Mouse (Mus musculus): ENCODE results near the gene Fam216b. TPM values are rescaled to one million over a fixed set of nuclear protein-coding genes. Genes with fewer than 3 reads are reported as not detected.

Gene Fam216b
- not detected in 2 replicates for polyA plus RNA-seq (2012; ENCODE audit: insufficient read depth, insufficient read length, missing spikeins)

DNA sequence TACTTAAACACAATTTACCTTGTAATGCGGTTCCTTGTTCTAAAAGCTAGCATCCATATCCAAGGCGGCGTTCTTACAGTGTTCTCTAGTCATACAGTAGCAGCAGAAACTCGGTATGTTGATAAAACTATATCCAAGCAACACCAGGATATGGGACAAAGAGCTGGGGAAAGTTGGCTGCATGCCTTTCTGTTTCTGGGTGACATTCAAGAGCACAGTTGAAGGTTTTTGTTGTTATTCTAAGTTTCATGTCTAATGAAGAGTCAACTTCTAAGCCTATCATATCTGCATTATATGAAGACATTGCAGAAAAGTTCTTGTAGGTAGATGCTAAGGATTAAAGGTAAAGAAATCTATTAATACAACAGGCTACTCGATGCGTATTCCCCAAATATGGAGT is at the start of gene Fam216b:
Fam216b (minus strand) TSS at position 101 of the 400 bp plus-strand sequence.
- H3K4me3 ChIP-seq (ENCODE audit: insufficient read depth, low read depth, low read length) = no peak within 1 kb of the TSS

DNA sequence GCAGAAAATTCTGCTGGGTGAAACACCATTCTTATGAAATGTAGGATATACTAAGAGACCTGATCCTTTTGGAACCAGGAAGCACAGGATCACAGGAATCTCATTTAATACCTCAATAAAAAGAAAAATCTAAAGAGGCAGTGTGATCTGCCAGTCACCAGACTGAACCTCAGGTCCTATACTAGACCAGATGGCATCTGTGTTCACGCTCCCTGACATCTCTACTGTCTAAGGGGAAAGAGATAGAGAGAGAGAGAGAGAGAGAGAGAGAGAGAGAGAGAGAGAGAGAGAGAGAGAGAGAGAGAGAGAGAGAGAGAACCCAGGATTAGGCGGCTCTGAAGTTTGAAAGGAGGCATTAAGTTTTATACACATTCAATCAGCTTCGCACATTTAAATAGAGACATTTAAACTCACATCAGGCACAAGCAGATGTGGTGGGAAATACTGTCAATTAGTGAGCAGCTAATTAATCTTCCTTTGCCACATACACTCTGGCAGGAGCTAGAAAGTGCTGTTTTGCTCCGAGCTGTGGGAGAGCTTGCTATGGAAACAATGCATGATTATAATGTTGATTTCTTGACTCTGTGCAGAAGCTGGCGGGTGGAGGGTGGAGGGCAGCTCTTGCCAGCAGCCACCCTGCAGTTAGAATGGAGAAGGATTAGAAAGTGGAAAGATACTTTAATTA is 43.7 kb upstream of the Fam216b start:
- Histone ChIP-seq H3K4me1 (ENCODE audit: control insufficient read depth, insufficient read depth, insufficient read length, low read length) (no peaks in the 10 kb centered on the region), H3K4me3 (ENCODE audit: insufficient read depth, low read depth, low read length) (no peak overlapping the region), H3K27ac (replicated peaks; ENCODE audit: low read depth, low read length) (no peak overlapping the region)

More for the DNA sequence above, at the start of gene Fam216b:
- Histone ChIP-seq H3K27ac (replicated peaks; ENCODE audit: low read depth, low read length) (no peak within 1 kb of the TSS), H3K4me1 (ENCODE audit: control insufficient read depth, insufficient read depth, insufficient read length, low read length) (no peaks in the 10 kb centered on the region)

DNA sequence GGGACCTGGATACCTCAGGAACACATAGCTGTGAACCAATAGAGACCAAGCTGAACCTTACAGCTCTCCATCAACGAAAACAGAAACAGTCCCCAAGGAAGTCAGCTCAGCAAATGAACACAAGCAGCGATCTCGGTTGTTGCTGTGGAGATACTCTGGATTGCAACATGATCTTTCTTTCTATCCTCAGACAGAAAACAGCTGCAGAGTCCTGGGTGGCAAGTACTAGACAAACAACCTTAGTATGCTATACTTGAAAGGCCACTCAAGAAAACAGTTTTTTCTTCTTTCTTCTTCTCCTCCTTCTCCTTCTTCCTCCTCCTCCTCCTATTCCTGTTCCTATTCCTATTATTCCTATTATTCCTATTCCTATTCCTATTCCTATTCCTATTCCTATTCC is 37.9 kb upstream of the Fam216b start:
- no peak overlapping the region for H3K4me3 ChIP-seq (ENCODE audit: insufficient read depth, low read depth, low read length)
- H3K4me1 ChIP-seq (ENCODE audit: control insufficient read depth, insufficient read depth, insufficient read length, low read length) = no peaks in the 10 kb centered on the region
- H3K27ac ChIP-seq (replicated peaks; ENCODE audit: low read depth, low read length) = no peak overlapping the region

DNA sequence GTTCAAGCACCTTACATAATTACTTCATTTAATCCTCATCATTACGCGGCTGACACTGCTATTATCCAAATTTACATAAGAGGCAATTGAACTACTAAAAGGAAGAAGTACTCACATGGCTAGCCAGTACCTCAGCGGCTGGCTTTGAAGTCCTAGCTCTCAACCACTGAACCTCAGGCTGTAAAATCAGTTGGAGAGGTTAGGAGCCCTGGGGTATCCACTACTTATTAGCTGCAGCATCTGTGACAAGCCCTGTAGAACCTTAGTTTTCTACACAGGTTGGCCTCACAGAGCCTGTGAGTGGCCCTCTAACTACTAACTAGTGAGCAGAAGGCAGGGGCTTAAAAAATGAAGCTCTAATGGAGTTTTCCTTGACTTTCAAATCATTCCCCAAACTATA is 31.5 kb upstream of the Fam216b start:
- Histone ChIP-seq H3K4me3 (ENCODE audit: insufficient read depth, low read depth, low read length) (no peak overlapping the region), H3K27ac (replicated peaks; ENCODE audit: low read depth, low read length) (no peak overlapping the region), H3K4me1 (ENCODE audit: control insufficient read depth, insufficient read depth, insufficient read length, low read length) (no peaks in the 10 kb centered on the region)

DNA sequence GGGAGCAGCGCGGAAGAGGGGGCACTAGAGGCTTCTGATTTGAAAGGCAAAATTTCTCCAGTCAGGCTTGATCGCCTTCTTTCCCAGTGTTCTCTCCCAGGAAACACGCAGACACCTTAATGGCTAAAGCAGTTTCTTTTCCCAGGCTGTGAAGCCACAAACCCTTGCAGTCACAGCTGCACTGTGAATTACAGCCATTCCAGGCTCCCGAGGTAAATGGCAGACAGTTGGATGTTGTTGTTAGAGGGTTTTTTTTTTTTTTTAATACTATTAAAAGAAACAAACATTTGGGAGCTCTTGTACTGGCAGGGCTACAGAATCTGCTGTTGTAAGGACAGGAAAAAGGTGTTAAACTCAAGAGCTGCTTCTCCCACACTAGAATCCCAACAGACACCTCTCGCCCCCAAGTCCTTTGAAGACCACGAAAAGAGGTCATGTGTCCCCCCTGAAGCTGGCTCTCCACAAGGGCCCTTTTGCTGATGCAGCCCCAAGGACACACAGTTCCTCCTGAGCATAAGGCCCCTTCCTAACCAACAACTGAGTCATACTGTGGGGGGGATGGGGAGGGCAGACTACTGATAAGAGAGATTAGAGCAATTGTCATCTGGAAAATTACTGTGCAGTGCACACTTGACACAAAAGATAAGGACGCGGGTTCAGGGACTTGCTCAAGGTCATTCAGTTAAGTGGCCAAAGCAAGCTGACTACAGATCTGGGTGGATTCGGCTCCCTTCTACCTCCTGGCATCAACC is 30.8 kb upstream of the Fam216b start:
- Histone ChIP-seq H3K4me3 (ENCODE audit: insufficient read depth, low read depth, low read length) (no peak overlapping the region), H3K4me1 (ENCODE audit: control insufficient read depth, insufficient read depth, insufficient read length, low read length) (no peaks in the 10 kb centered on the region), H3K27ac (replicated peaks; ENCODE audit: low read depth, low read length) (no peak overlapping the region)

DNA sequence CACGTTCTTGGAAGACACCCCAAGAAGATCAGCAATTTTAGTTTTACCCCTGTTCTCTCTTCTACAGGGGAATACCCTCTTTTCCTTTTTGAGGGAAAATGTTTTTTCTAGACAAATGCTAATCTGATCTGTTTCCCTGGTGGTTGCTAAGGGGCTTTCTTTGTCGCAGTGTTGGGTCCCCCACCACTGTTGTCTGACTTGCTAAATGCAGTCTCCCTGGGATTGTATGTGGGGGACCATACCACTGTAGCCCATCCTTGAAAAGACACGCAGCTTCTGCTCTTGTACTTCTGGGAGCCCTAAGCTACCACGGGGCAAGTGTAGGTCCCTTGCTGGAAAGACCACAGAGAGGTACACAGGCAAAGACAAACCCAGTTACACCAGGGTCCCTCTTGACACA is 28.9 kb upstream of the Fam216b start:
- H3K4me1 ChIP-seq (ENCODE audit: control insufficient read depth, insufficient read depth, insufficient read length, low read length) = no peaks in the 10 kb centered on the region
- H3K27ac ChIP-seq (replicated peaks; ENCODE audit: low read depth, low read length) = no peak overlapping the region
- H3K4me3 ChIP-seq (ENCODE audit: insufficient read depth, low read depth, low read length) = no peak overlapping the region

DNA sequence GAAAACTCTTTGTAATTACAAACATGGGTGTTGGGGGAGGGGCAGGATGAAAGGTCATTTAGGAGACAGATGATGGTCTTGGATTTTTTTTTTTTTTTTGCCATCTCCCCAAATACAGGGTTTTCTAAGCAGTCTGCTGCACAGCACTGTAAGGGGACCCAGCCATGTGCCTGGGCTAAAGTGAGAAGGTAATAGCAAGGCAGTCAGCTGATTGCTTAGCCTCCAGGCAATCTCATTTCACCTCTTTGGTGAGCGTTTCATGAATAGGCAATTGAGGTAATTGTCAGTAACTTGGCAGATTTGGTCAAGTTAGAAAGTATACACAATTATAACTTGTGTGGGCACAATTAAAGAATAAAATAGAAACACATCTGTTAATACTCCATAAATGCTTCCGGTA is 28.5 kb upstream of the Fam216b start:
- H3K27ac ChIP-seq (replicated peaks; ENCODE audit: low read depth, low read length) = no peak overlapping the region
- no peak overlapping the region for H3K4me3 ChIP-seq (ENCODE audit: insufficient read depth, low read depth, low read length)
- no peaks in the 10 kb centered on the region for H3K4me1 ChIP-seq (ENCODE audit: control insufficient read depth, insufficient read depth, insufficient read length, low read length)

DNA sequence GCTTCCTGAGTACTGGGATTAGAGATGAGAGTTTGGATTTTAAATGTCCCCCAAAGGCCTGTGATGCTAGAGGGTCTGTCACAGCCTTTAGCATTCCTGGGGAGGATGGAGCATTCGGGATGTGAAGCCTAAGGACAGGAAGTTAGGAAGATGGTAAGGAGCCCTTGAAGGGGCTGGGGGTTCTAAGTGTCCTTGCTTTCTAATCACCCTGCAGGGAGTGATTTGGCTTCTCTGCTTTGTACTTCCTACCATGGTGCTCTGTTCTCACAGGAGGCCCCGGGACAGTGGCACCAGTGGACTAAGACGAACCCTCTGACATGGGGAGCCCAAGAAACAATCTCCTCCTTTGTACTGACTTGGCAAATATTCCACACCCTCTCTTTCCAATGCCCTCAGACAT is 23.7 kb upstream of the Fam216b start:
- Histone ChIP-seq H3K4me1 (ENCODE audit: control insufficient read depth, insufficient read depth, insufficient read length, low read length) (no peaks in the 10 kb centered on the region), H3K27ac (replicated peaks; ENCODE audit: low read depth, low read length) (no peak overlapping the region), H3K4me3 (ENCODE audit: insufficient read depth, low read depth, low read length) (no peak overlapping the region)

DNA sequence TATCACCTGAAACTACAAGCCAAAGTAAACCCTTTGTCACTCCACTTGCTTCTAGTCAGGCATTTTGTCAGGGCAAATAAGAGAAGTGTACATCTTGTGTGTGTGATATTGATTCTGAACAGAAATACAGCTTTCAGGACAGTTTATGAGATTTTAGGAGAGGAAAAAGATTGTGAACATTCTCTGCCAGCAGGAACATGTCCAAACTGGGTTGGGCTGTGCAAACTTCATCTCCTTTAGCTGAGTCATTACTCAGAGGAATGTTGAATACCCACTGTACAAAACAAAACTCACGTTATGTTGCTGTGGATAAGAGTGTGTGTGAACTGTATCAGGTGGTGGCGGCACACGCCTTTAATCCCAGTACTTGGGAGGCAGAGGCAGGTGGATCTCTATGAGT is 22.1 kb upstream of the Fam216b start:
- Histone ChIP-seq H3K27ac (replicated peaks; ENCODE audit: low read depth, low read length) (no peak overlapping the region), H3K4me3 (ENCODE audit: insufficient read depth, low read depth, low read length) (no peak overlapping the region), H3K4me1 (ENCODE audit: control insufficient read depth, insufficient read depth, insufficient read length, low read length) (no peaks in the 10 kb centered on the region)

DNA sequence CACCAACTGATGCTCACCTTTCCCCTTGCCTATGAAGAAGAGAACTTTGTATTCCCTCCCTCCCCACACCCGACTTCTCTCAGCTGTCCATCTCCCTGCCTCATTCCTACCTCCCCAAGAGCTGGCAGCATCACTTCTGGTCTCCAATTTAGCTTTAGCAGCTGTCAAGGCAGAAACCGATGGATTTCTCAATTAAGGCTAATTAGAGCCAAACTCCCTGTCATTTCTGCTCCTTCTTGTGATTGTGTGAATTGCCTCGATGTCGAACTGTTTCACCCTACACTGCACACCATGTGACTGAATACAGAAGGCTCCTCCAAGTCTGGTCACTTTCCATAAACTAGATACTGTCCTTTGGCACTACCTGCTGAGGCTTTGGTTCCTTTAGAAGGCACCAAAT is 20.6 kb upstream of the Fam216b start:
- H3K27ac ChIP-seq (replicated peaks; ENCODE audit: low read depth, low read length) = no peak overlapping the region
- no peaks in the 10 kb centered on the region for H3K4me1 ChIP-seq (ENCODE audit: control insufficient read depth, insufficient read depth, insufficient read length, low read length)
- H3K4me3 ChIP-seq (ENCODE audit: insufficient read depth, low read depth, low read length) = no peak overlapping the region

DNA sequence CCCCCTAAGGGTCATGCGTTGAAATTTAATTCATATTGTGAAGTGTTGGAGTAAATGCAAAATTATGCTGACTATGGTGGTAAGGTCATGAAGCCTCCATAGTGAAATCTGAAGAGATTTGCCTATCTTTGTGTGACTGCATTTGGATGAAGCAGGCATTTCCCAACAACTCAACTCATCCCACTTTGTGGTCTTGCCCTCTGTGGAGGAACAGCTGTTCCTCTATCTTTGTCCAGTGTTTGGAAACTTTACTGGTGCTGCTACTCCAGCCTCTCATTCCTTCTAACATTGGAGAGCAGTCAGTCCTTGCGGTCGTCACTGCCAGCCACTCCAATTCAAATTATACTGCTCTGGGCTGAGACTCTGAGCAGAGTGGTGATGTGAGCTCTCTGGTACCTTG is 19.6 kb upstream of the Fam216b start:
- no peak overlapping the region for H3K27ac ChIP-seq (replicated peaks; ENCODE audit: low read depth, low read length)
- H3K4me1 ChIP-seq (ENCODE audit: control insufficient read depth, insufficient read depth, insufficient read length, low read length) = no peaks in the 10 kb centered on the region
- H3K4me3 ChIP-seq (ENCODE audit: insufficient read depth, low read depth, low read length) = no peak overlapping the region

DNA sequence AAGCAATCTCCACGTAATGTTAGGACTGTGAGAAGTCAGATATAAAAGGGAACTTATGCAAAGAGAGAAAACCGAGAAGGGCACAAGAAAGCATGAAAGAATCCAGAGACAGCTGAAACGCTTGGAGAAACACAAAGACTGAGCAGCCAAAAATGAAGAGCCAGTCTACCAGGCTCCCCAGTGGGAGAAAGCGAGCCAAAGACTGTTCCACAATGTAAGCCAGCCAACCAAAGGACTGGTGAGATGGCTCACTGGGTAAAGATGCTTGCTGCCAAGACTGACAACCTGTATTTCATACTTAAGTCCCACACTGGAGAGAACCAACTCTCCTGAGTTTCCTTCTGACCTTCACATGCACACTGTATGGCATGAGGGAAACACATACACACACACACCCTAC is 784 bp upstream of the Fam216b start:
- H3K4me3 ChIP-seq (ENCODE audit: insufficient read depth, low read depth, low read length) = no peak overlapping the region
- no peaks in the 10 kb centered on the region for H3K4me1 ChIP-seq (ENCODE audit: control insufficient read depth, insufficient read depth, insufficient read length, low read length)
- no peak overlapping the region for H3K27ac ChIP-seq (replicated peaks; ENCODE audit: low read depth, low read length)

DNA sequence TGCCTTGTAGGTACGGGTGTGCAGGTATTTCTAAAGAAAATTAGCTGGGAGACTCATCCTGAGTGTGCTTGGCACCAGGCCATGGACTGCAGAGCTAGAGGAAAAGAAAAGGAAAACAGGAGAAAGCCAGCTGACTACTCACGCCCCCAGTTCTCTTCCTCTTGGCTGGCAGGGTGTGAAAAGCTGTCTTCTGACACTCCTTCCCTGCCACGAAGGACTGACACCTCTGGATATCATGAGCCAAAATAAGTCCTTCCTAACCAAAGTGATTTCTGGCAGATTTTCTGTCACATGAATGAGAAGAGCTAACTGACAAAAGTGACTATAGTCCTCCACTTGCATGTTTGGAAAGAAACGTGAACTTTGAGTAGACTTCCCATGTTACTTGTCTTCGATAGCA is 5.3 kb downstream of the Fam216b start:
- H3K4me3 ChIP-seq (ENCODE audit: insufficient read depth, low read depth, low read length) = no peak overlapping the region
- no peaks in the 10 kb centered on the region for H3K4me1 ChIP-seq (ENCODE audit: control insufficient read depth, insufficient read depth, insufficient read length, low read length)

DNA sequence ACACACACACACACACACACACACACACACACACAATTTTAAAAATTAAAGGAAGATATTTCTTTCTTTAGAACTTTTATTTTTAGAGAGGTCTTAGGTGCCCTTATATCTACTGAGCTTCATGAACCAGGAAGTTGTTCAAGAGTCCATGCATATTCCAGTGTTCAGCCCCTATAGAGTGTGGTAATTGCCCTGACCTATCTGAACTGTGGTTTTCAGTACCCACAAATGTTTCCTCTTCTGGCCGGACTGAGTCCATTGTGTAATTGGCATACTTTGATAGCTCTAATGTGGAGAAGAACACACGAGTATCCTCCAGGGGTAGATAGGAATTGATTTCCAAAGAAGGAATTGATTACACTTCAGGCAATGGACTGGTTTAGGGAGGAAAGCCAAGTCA is 11.3 kb downstream of the Fam216b start:
- H3K4me1 ChIP-seq (ENCODE audit: control insufficient read depth, insufficient read depth, insufficient read length, low read length) = no peaks in the 10 kb centered on the region
- H3K27ac ChIP-seq (replicated peaks; ENCODE audit: low read depth, low read length) = no peak overlapping the region
- no peak overlapping the region for H3K4me3 ChIP-seq (ENCODE audit: insufficient read depth, low read depth, low read length)

More for the DNA sequence above, 5.3 kb downstream of the Fam216b start:
- H3K27ac ChIP-seq (replicated peaks; ENCODE audit: low read depth, low read length) = no peak overlapping the region

DNA sequence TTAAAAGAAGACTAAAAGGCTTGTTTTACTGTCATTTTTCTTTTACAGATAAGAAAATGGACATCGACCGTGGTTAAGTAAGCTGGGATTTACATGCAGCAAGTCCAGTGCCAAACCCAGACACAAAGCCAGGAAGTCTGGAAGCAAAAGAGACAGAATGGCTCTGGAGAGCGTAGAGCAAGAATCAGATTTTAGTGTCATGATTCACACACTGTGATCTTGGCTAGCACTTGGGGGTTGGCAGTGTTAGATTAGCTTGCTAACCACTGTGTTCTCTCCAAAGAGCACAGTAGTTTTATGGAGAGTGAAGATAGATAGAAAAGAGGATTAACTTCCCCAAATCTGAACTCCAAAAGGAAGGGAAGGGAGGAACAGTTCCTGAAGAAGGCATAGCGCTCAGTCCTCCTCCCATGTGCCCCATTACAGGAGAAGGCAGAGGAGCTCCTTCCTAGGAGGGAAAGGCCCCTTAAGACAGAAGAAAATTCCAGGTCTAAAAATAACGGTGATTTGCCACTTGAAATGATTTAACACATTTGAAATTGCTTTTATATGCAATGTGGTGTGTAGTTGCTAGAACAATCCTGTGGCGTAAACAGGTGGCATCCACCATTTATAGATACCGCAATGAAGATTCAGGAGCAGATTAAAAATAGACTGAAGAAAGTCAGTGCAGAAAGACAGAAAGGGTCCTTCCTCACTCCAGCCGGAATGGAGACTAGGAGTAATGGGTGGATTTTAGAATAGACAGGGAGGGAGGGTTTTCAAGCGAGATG is 22.7 kb downstream of the Fam216b start:
- H3K27ac ChIP-seq (replicated peaks; ENCODE audit: low read depth, low read length) = no peak overlapping the region
- H3K4me1 ChIP-seq (ENCODE audit: control insufficient read depth, insufficient read depth, insufficient read length, low read length) = no peaks in the 10 kb centered on the region
- no peak overlapping the region for H3K4me3 ChIP-seq (ENCODE audit: insufficient read depth, low read depth, low read length)

All from brown adipose tissue, adult 24 weeks (tissue).